Mouse (Mus musculus): ENCODE data around the gene Vegfd. TPM values are rescaled to one million over a fixed set of nuclear protein-coding genes. Genes with fewer than 3 reads are reported as not detected.

Vegfd gene
- polyA plus RNA-seq (2012; rRNA removed), result 14.0 and 23.2 TPM in 2 replicates

DNA sequence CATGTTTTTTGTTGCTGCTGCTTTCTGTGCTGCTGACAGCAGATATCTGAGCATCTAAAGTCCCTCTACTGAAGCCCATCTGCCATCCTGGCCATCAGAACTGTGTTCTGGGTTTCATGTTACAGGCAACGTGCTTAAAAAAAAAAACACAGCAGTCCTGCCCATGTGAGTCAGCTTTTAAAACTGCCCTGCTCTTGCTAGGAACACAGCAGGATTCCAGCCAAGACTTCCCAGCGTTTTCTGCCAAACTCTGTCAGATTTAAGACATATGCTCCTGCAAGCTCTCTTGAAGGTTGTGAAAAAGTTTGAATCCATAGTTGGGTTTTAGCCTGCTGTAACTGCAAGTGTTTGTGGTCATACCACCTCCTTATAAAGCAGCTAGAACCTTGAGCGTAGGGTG is at the start of gene Vegfd:
Gene Vegfd, plus strand, starts transcription at position 298 of the 400 bp plus-strand sequence.
- TF ChIP-seq CTCF (IDR thresholded peaks at IDR 0.05; ENCODE audit: insufficient read depth, low read length) (no peak), POLR2A (IDR thresholded peaks at IDR 0.05; ENCODE audit: borderline replicate concordance, extremely low read depth, low read depth, low read length) (no peak)
- WGBS, result 36% methylated on average over 3 of the region's 3 CpGs
- H3K4me1 ChIP-seq (ENCODE audit: control insufficient read depth, insufficient read depth, low read length), result no peaks in the 10 kb centered on the region
- no peak within 1 kb of the TSS for H3K4me3 ChIP-seq (replicated peaks; ENCODE audit: extremely low read depth, low read depth, low read length)
- DNase-seq, result no peak

DNA sequence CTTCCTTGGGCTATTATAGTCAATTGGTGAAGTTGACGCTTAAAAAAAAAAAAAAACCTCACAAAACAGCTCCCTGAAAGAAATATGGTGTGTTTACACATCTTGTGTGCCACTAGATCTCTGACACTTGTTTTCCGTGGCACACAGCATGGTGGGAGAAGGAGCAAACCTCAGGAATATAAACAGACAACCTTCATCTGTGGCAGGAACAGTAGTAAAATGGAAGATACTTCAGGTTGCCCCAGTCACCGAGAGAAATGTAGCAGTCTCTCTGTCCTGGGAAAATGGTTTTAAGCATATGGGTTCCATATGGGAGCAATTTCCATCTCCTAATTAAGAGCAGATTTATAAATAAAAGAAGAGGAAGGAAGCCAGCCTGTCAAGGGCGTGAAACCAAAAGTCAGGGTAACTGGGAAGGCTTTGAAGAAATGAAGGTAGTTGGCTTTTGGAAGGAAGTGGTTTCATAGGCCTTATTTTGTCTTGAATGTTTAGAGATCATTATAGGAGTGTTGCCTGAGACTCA is 49.7 kb upstream of the Vegfd start:
- no peaks in the 10 kb centered on the region for H3K4me1 ChIP-seq (ENCODE audit: control insufficient read depth, insufficient read depth, low read length)
- TF ChIP-seq POLR2A (IDR thresholded peaks at IDR 0.05; ENCODE audit: borderline replicate concordance, extremely low read depth, low read depth, low read length) (no peak), CTCF (IDR thresholded peaks at IDR 0.05; ENCODE audit: insufficient read depth, low read length) (no peak)
- DNase-seq, result no peak
- H3K4me3 ChIP-seq (replicated peaks; ENCODE audit: extremely low read depth, low read depth, low read length), result no peak overlapping the region
- 57% methylated on average over 4 of the region's 4 CpGs for WGBS

DNA sequence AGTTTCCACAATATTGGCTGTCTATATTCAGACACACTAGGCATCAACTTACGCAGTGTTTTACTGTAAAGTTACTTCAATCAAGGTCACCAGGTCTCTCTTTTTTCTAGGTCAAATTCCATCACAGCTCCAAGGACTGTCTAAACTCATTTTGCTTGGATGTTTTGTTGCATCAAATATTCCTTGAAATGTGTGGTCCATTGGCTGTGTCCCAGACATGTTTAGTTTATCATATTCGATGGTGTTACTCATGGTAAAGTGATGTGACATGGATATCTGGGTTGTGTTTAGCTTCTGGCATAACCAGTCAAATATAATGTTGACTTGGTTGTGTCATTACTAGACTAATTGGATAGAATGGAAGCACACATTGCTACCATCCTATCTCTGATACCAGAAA is 42.8 kb upstream of the Vegfd start:
- H3K4me3 ChIP-seq (replicated peaks; ENCODE audit: extremely low read depth, low read depth, low read length), result no peak overlapping the region
- no peak for DNase-seq
- H3K4me1 ChIP-seq (ENCODE audit: control insufficient read depth, insufficient read depth, low read length), result no peaks in the 10 kb centered on the region
- 69% methylated on average over 2 of the region's 2 CpGs for WGBS
- no peak for TF ChIP-seq CTCF (IDR thresholded peaks at IDR 0.05; ENCODE audit: insufficient read depth, low read length)
- no peak for TF ChIP-seq POLR2A (IDR thresholded peaks at IDR 0.05; ENCODE audit: borderline replicate concordance, extremely low read depth, low read depth, low read length)

DNA sequence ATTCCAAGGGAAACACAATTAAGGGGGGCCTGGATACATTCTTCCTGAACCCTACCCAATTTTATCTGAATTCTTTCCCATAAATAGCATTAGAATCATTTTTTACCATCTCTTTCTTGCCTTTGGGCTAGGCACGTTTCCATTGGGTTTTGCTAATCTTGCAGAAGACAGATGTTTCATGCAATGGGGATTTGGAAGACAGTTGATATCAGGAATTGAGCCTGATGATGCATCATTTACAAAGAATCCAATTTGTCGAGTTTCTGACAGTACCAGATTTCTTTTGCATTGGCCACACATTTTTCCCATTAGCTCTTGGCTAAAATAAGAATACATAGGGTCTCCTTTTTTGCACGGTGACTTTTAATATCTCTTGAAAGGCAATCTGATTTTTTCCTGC is 42.4 kb upstream of the Vegfd start:
- TF ChIP-seq CTCF (IDR thresholded peaks at IDR 0.05; ENCODE audit: insufficient read depth, low read length) (no peak), POLR2A (IDR thresholded peaks at IDR 0.05; ENCODE audit: borderline replicate concordance, extremely low read depth, low read depth, low read length) (no peak)
- WGBS, result 69% methylated on average over 3 of the region's 3 CpGs

DNA sequence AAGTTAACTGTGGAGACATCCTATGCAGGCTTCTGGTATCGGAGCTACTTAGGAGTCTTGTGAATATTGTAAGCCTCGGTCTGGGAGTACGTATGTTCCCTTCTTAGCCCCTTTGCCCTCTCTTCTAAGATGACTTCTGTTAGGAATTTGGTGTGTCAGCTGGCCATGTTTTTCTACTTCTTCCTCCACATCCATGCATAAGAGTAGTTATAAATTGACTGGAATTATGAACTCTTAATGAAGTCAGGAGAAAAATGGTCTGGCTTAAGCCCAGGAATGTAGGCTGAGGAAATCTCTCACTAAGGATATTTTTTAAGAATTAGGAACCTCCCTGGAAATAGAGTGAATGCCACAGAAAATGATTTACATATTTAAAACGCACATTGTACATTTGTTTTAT is 34.6 kb upstream of the Vegfd start:
- no peak for DNase-seq
- Histone ChIP-seq H3K4me3 (replicated peaks; ENCODE audit: extremely low read depth, low read depth, low read length) (no peak overlapping the region), H3K4me1 (ENCODE audit: control insufficient read depth, insufficient read depth, low read length) (no peaks in the 10 kb centered on the region)
- 89% methylated on average over 4 of the region's 4 CpGs for WGBS
- TF ChIP-seq POLR2A (IDR thresholded peaks at IDR 0.05; ENCODE audit: borderline replicate concordance, extremely low read depth, low read depth, low read length) (no peak), CTCF (IDR thresholded peaks at IDR 0.05; ENCODE audit: insufficient read depth, low read length) (no peak)

More for the DNA sequence above, 42.4 kb upstream of the Vegfd start:
- DNase-seq, result no peak
- Histone ChIP-seq H3K4me1 (ENCODE audit: control insufficient read depth, insufficient read depth, low read length) (no peaks in the 10 kb centered on the region), H3K4me3 (replicated peaks; ENCODE audit: extremely low read depth, low read depth, low read length) (no peak overlapping the region)

DNA sequence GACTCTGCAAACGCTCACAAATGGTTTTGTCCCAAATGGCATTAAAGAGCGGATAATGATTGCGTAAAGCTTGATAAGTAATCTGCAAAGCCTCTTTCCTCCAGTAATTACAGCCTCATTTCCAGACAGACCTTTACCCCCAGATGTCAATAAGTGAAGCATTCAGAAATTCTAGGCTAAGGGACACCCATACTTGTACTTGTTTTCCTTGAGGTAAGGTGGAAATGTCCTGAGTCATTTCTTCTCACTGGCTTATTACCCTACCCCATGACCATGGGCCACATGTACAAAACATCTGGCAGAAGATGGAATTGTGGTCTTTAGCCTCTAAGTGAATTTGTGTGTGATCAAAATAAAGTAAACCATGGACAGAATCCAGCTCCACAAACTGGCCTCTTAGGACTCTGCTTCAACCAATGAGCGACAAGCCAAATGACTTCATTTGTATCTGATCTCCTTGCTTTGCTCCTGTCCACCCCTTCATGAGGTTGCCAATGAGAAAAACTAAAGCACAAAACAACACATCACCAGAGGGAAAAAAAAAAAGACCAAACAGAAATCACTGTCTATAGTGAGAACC is 27.7 kb upstream of the Vegfd start:
- no peak overlapping the region for H3K4me3 ChIP-seq (replicated peaks; ENCODE audit: extremely low read depth, low read depth, low read length)
- TF ChIP-seq POLR2A (IDR thresholded peaks at IDR 0.05; ENCODE audit: borderline replicate concordance, extremely low read depth, low read depth, low read length) (no peak), CTCF (IDR thresholded peaks at IDR 0.05; ENCODE audit: insufficient read depth, low read length) (no peak)
- DNase-seq, result no peak
- WGBS, result 81% methylated on average over 4 of the region's 4 CpGs
- no peaks in the 10 kb centered on the region for H3K4me1 ChIP-seq (ENCODE audit: control insufficient read depth, insufficient read depth, low read length)

DNA sequence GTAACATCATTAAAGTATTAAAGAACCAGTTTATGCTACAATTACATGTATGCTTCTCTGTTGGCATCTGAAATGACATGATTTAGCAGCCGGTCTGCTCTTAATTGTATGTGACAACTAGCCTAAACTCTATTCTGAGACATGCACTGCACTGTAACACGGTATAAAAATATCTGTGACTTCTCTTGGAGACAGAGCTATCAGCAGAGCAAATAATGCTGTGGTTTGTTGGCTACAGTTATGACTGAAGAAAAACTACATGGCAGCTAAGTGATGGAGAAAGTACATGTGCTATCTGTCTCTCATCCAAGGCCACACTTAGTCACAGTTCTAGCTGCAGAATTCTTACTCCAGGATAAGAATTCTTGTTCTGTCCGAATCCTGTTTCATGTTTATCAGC is 24.2 kb upstream of the Vegfd start:
- WGBS, result 76% methylated on average over 3 of the region's 3 CpGs
- TF ChIP-seq POLR2A (IDR thresholded peaks at IDR 0.05; ENCODE audit: borderline replicate concordance, extremely low read depth, low read depth, low read length) (no peak), CTCF (IDR thresholded peaks at IDR 0.05; ENCODE audit: insufficient read depth, low read length) (no peak)
- Histone ChIP-seq H3K4me3 (replicated peaks; ENCODE audit: extremely low read depth, low read depth, low read length) (no peak overlapping the region), H3K4me1 (ENCODE audit: control insufficient read depth, insufficient read depth, low read length) (no peaks in the 10 kb centered on the region)
- no peak for DNase-seq

DNA sequence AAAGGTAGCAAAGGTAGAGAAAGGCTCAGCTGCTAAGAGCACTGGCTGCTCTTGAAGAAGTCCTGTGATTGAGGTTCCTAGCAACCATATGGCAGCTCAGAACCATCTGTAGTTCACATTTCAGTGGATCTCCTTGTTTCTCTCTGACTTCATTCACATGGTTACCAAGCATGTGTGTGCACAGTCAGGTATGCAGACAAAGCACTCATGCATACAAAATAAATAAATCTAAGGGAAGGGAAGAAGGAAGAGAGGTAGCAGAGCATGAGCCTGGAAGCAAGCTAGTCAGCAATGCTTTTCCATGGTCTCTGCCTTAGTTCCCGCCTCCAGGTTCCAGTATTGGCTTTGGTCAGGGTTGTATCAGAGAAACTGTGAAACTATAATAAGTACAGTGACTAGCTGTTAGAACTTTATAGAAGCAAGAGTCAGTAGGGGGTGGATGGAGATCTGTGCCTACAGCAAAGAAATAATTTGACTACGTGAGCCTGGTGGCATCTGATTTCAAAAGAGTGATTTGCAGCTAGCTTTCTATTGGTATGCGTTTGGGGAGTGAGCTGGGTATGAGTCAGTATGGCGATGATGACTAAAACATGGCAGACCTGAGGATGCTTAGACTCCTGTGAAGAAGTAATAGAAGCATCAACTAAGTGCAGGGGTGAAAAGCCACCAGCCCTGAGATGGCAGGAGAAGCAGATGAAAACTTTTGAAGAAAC is 7.9 kb upstream of the Vegfd start:
- TF ChIP-seq CTCF (IDR thresholded peaks at IDR 0.05; ENCODE audit: insufficient read depth, low read length), result no peak
- TF ChIP-seq POLR2A (IDR thresholded peaks at IDR 0.05; ENCODE audit: borderline replicate concordance, extremely low read depth, low read depth, low read length), result no peak
- Histone ChIP-seq H3K4me1 (ENCODE audit: control insufficient read depth, insufficient read depth, low read length) (no peaks in the 10 kb centered on the region), H3K4me3 (replicated peaks; ENCODE audit: extremely low read depth, low read depth, low read length) (no peak overlapping the region)
- DNase-seq, result no peak
- WGBS, result 82% methylated on average over 4 of the region's 4 CpGs

DNA sequence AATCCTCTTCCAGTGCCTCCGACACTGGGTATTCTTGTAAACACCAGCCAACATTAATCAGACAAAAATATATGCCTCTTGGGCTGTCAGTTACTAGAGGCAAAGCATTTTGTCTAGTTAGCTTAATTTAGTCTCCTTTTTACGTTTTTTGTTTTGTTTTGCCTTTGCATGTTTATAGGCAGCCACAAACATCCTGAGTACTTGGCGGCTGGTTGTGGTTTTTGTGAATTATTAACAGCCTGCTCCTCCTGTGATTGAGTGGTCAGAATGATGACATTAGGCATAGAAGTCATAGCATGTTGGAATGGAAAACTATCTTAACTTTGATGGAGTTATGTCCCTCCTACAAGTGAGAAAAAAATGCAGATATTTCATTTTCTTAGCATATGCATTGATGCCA is 2.6 kb upstream of the Vegfd start:
- TF ChIP-seq CTCF (IDR thresholded peaks at IDR 0.05; ENCODE audit: insufficient read depth, low read length), result no peak
- no peak for TF ChIP-seq POLR2A (IDR thresholded peaks at IDR 0.05; ENCODE audit: borderline replicate concordance, extremely low read depth, low read depth, low read length)

DNA sequence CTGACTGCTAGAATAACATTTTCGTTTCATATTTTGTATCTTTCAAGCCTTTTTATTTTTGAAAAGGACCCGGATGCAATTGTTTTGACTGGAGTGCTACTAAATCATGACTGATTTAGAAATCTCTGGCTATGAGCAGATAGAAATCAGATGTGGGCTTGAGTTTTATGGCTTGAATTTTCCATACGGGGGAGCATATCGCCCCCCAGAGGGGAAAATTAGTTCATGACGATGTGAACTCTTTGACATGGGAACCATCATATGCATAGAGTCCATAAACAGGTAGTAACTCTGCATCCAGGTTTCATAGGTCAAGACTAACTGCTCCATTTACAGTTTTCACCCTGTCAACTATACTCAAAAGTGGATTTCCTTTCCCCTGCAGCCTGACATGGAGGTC is 1.4 kb downstream of the Vegfd start:
- DNase-seq, result no peak
- peak overlapping the region; percentile 23 for H3K4me3 ChIP-seq (replicated peaks; ENCODE audit: extremely low read depth, low read depth, low read length)
- H3K4me1 ChIP-seq (ENCODE audit: control insufficient read depth, insufficient read depth, low read length), result no peaks in the 10 kb centered on the region
- 45% methylated on average over 5 of the region's 5 CpGs for WGBS
- TF ChIP-seq POLR2A (IDR thresholded peaks at IDR 0.05; ENCODE audit: borderline replicate concordance, extremely low read depth, low read depth, low read length) (no peak), CTCF (IDR thresholded peaks at IDR 0.05; ENCODE audit: insufficient read depth, low read length) (no peak)

More for the DNA sequence above, 2.6 kb upstream of the Vegfd start:
- WGBS, result 70% methylated on average over 3 of the region's 3 CpGs
- H3K4me1 ChIP-seq (ENCODE audit: control insufficient read depth, insufficient read depth, low read length), result no peaks in the 10 kb centered on the region
- no peak for DNase-seq
- H3K4me3 ChIP-seq (replicated peaks; ENCODE audit: extremely low read depth, low read depth, low read length), result no peak overlapping the region

All from lung, adult 2 months (tissue).